Mouse (Mus musculus): ENCODE measurements around the gene Rnd1. TPM values are rescaled to one million over a fixed set of nuclear protein-coding genes. Genes with fewer than 3 reads are reported as not detected.

Gene Rnd1
- polyA plus RNA-seq (2015; fragmentation: Nextera tagmentation; extraction: Ambion mirVana): 0.94 and 1.2 TPM in 2 replicates

- Histone ChIP-seq H3K9ac (replicated peaks) (peak within 1 kb of the TSS; percentile 51), H3K36me3 (replicated peaks; ENCODE audit: insufficient read depth, low read length) (no peaks in the 10 kb centered on the region), H3K27ac (ENCODE audit: low read depth) (no peak within 1 kb of the TSS), H3K27me3 (ENCODE audit: insufficient read depth, low read length) (peaks cover 40% of the 10 kb centered on the region), H3K9me3 (ENCODE audit: low read length) (no peaks in the 10 kb centered on the region), H3K4me3 (ENCODE audit: low read depth, low read length) (peak within 1 kb of the TSS; percentile 50), H3K4me1 (ENCODE audit: insufficient read depth) (peaks cover 6% of the 10 kb centered on the region), H3K4me2 (ENCODE audit: low read depth, low read length) (peak within 1 kb of the TSS; percentile 79)
- WGBS (ENCODE audit: insufficient replicate concordance): under 1% methylated on average over 36 of the region's 37 CpGs
- DNase-seq (peak; percentile 74), ATAC-seq (peak; percentile 96)
- TF ChIP-seq EP300 (IDR thresholded peaks at IDR 0.05; ENCODE audit: low read depth): peak; percentile 30; the same call in 1 of the 2 replicates
- TF ChIP-seq CTCF (IDR thresholded peaks at IDR 0.05; ENCODE audit: low read depth): no peak; the same call in 1 of the 2 replicates
These were observed at the start of gene Rnd1 for GRCm38 (mm10) chr15:98676940-98677728. Rnd1 (minus strand) TSS chr15:98677461.

- Histone ChIP-seq H3K9me3 (ENCODE audit: low read length) (no peaks in the 10 kb centered on the region), H3K36me3 (replicated peaks; ENCODE audit: insufficient read depth, low read length) (no peaks in the 10 kb centered on the region), H3K27ac (ENCODE audit: low read depth) (no peak overlapping the region), H3K4me2 (ENCODE audit: low read depth, low read length) (peak overlapping the region; percentile 99), H3K4me3 (ENCODE audit: low read depth, low read length) (peak overlapping the region; percentile 57), H3K4me1 (ENCODE audit: insufficient read depth) (peaks cover 19% of the 10 kb centered on the region), H3K9ac (replicated peaks) (peak overlapping the region; percentile 72), H3K27me3 (ENCODE audit: insufficient read depth, low read length) (no peaks in the 10 kb centered on the region)
- WGBS (ENCODE audit: insufficient replicate concordance): 46% methylated on average over 7 of the region's 7 CpGs
- ATAC-seq (no peak), DNase-seq (no peak)
- TF ChIP-seq EP300 (IDR thresholded peaks at IDR 0.05; ENCODE audit: low read depth) (no peak), CTCF (IDR thresholded peaks at IDR 0.05; ENCODE audit: low read depth) (no peak)
These were observed 49.5 kb upstream of the Rnd1 start for GRCm38 (mm10) chr15:98726746-98727145.

- no peak overlapping the region for H3K4me3 ChIP-seq (ENCODE audit: low read depth, low read length)
- peak overlapping the region; percentile 99; the same call in 1 of the 2 replicates for H3K4me2 ChIP-seq (ENCODE audit: low read depth, low read length)
- H3K4me1 ChIP-seq (ENCODE audit: insufficient read depth): peaks cover 19% of the 10 kb centered on the region
- H3K27me3 ChIP-seq (ENCODE audit: insufficient read depth, low read length): no peaks in the 10 kb centered on the region
- 57% methylated on average over 4 of the region's 4 CpGs for WGBS (ENCODE audit: insufficient replicate concordance)
- TF ChIP-seq EP300 (IDR thresholded peaks at IDR 0.05; ENCODE audit: low read depth): no peak
- no peak for TF ChIP-seq CTCF (IDR thresholded peaks at IDR 0.05; ENCODE audit: low read depth)
- no peaks in the 10 kb centered on the region for H3K9me3 ChIP-seq (ENCODE audit: low read length)
- no peak overlapping the region for H3K27ac ChIP-seq (ENCODE audit: low read depth)
- H3K9ac ChIP-seq (replicated peaks): no peak overlapping the region
- DNase-seq (no peak), ATAC-seq (no peak)
- no peaks in the 10 kb centered on the region for H3K36me3 ChIP-seq (replicated peaks; ENCODE audit: insufficient read depth, low read length)
These were observed 48.8 kb upstream of the Rnd1 start for GRCm38 (mm10) chr15:98726079-98726478.

- no peak overlapping the region for H3K4me2 ChIP-seq (ENCODE audit: low read depth, low read length)
- H3K4me3 ChIP-seq (ENCODE audit: low read depth, low read length): no peak overlapping the region
- no peaks in the 10 kb centered on the region for H3K9me3 ChIP-seq (ENCODE audit: low read length)
- no peaks in the 10 kb centered on the region for H3K27me3 ChIP-seq (ENCODE audit: insufficient read depth, low read length)
- WGBS (ENCODE audit: insufficient replicate concordance): 51% methylated on average over 19 of the region's 19 CpGs
- H3K36me3 ChIP-seq (replicated peaks; ENCODE audit: insufficient read depth, low read length): no peaks in the 10 kb centered on the region
- ATAC-seq (no peak), DNase-seq (no peak)
- H3K9ac ChIP-seq (replicated peaks): no peak overlapping the region
- no peak overlapping the region for H3K27ac ChIP-seq (ENCODE audit: low read depth)
- H3K4me1 ChIP-seq (ENCODE audit: insufficient read depth): peaks cover 19% of the 10 kb centered on the region
- TF ChIP-seq EP300 (IDR thresholded peaks at IDR 0.05; ENCODE audit: low read depth) (no peak), CTCF (IDR thresholded peaks at IDR 0.05; ENCODE audit: low read depth) (no peak)
These were observed 47.2 kb upstream of the Rnd1 start for GRCm38 (mm10) chr15:98724441-98724840.

- Histone ChIP-seq H3K36me3 (replicated peaks; ENCODE audit: insufficient read depth, low read length) (no peaks in the 10 kb centered on the region), H3K27me3 (ENCODE audit: insufficient read depth, low read length) (0 out of 2 replicates have a peak, but pooled peaks cover 2% of the 10 kb centered on the region), H3K9me3 (ENCODE audit: low read length) (no peaks in the 10 kb centered on the region), H3K9ac (replicated peaks) (no peak overlapping the region), H3K4me1 (ENCODE audit: insufficient read depth) (peaks cover 12% of the 10 kb centered on the region), H3K4me3 (ENCODE audit: low read depth, low read length) (no peak overlapping the region), H3K4me2 (ENCODE audit: low read depth, low read length) (peak overlapping the region; percentile 26; the same call in 1 of the 2 replicates), H3K27ac (ENCODE audit: low read depth) (no peak overlapping the region)
- no peak for TF ChIP-seq CTCF (IDR thresholded peaks at IDR 0.05; ENCODE audit: low read depth)
- TF ChIP-seq EP300 (IDR thresholded peaks at IDR 0.05; ENCODE audit: low read depth): no peak
- no peak for DNase-seq
- 38% methylated on average over 14 of the region's 14 CpGs for WGBS (ENCODE audit: insufficient replicate concordance)
- ATAC-seq: no peak
These were observed 45.6 kb upstream of the Rnd1 start for GRCm38 (mm10) chr15:98722854-98723253.

GRCm38 (mm10) chr15:98722191-98722590 is 44.9 kb upstream of the Rnd1 start:
- 78% methylated on average over 8 of the region's 8 CpGs for WGBS (ENCODE audit: insufficient replicate concordance)
- no peak overlapping the region for H3K9ac ChIP-seq (replicated peaks)
- no peaks in the 10 kb centered on the region for H3K36me3 ChIP-seq (replicated peaks; ENCODE audit: insufficient read depth, low read length)
- no peaks in the 10 kb centered on the region for H3K9me3 ChIP-seq (ENCODE audit: low read length)
- peaks cover 5% of the 10 kb centered on the region; the same call in 1 of the 2 replicates for H3K4me1 ChIP-seq (ENCODE audit: insufficient read depth)
- no peak overlapping the region for H3K4me3 ChIP-seq (ENCODE audit: low read depth, low read length)
- H3K27me3 ChIP-seq (ENCODE audit: insufficient read depth, low read length): 0 out of 2 replicates have a peak, but pooled peaks cover 2% of the 10 kb centered on the region
- H3K4me2 ChIP-seq (ENCODE audit: low read depth, low read length): no peak overlapping the region
- H3K27ac ChIP-seq (ENCODE audit: low read depth): no peak overlapping the region
- TF ChIP-seq EP300 (IDR thresholded peaks at IDR 0.05; ENCODE audit: low read depth) (no peak), CTCF (IDR thresholded peaks at IDR 0.05; ENCODE audit: low read depth) (no peak)
- ATAC-seq (no peak), DNase-seq (no peak)

Data from liver, postnatal 0 days (tissue).